Mouse (Mus musculus) regulatory T cell (primary cell): ENCODE results near the gene Idh1.
"Not testable (repeated sequence)": the region's sequence is repeated elsewhere in the genome, so short reads cannot be mapped to it uniquely, and the experiment has no call there.

Source experiments
- in situ Hi-C: fragments of 300-600 bp; cut with MboI, MseI; formaldehyde crosslinking; loops from one replicate; pipeline ENCODE4 v1.15.1; 2025; ENCODE audit warnings: high pct_unique_total_duplicates

Idh1 gene

GRCm38 (mm10) chr1:65186287-65187073, at the start of gene Idh1, which contains the start of gene Pikfyve:
Gene Idh1 (minus strand): TSS chr1:65186500.
Gene Pikfyve (plus strand): TSS chr1:65186683.
- in situ Hi-C loops = no loop called here

GRCm38 (mm10) chr1:65230566-65230965, 44.3 kb upstream of the Idh1 start:
- in situ Hi-C loops = no loop called here

- in situ Hi-C loops = not testable (repeated sequence)
Observed at GRCm38 (mm10) chr1:65229768-65230167, 43.5 kb upstream of the Idh1 start.

- in situ Hi-C loops = no loop called here
Observed at GRCm38 (mm10) chr1:65227681-65228080, 41.4 kb upstream of the Idh1 start.

- in situ Hi-C loops = no loop called here
Observed at GRCm38 (mm10) chr1:65223654-65224053, 37.4 kb upstream of the Idh1 start.

- in situ Hi-C loops = no loop called here
Observed at GRCm38 (mm10) chr1:65217972-65218371, 31.7 kb upstream of the Idh1 start.

- in situ Hi-C loops = no loop called here
Observed at GRCm38 (mm10) chr1:65217567-65217966, 31.3 kb upstream of the Idh1 start.

GRCm38 (mm10) chr1:65213214-65213613, 26.9 kb upstream of the Idh1 start:
- in situ Hi-C loops = no loop called here

- in situ Hi-C loops = no loop called here
Observed at GRCm38 (mm10) chr1:65204299-65204698, 18.0 kb upstream of the Idh1 start.

- in situ Hi-C loops = no loop called here
Observed at GRCm38 (mm10) chr1:65198861-65199260, 12.6 kb upstream of the Idh1 start.

- in situ Hi-C loops = no loop called here
Observed at GRCm38 (mm10) chr1:65198425-65198824, 12.1 kb upstream of the Idh1 start.

- in situ Hi-C loops = no loop called here
Observed at GRCm38 (mm10) chr1:65193226-65193625, 6.9 kb upstream of the Idh1 start.

GRCm38 (mm10) chr1:65190172-65190571, 3.9 kb upstream of the Idh1 start:
- in situ Hi-C loops = no loop called here

GRCm38 (mm10) chr1:65187074-65187430, 752 bp upstream of the Idh1 start:
- in situ Hi-C loops = no loop called here

GRCm38 (mm10) chr1:65185524-65186205, 635 bp downstream of the Idh1 start:
- in situ Hi-C loops = no loop called here

- in situ Hi-C loops = no loop called here
Observed at GRCm38 (mm10) chr1:65185011-65185410, 1.3 kb downstream of the Idh1 start.

- in situ Hi-C loops = no loop called here
Observed at GRCm38 (mm10) chr1:65183994-65184393, 2.3 kb downstream of the Idh1 start.

- in situ Hi-C loops = no loop called here
Observed at GRCm38 (mm10) chr1:65181459-65181858, 4.8 kb downstream of the Idh1 start.

GRCm38 (mm10) chr1:65179634-65180249, 6.6 kb downstream of the Idh1 start:
- in situ Hi-C loops = no loop called here

- in situ Hi-C loops = no loop called here
Observed at GRCm38 (mm10) chr1:65178902-65179432, 7.3 kb downstream of the Idh1 start.

GRCm38 (mm10) chr1:65178126-65178901, 8.0 kb downstream of the Idh1 start:
- in situ Hi-C loops = no loop called here

- in situ Hi-C loops = no loop called here
Observed at GRCm38 (mm10) chr1:65177452-65177851, 8.8 kb downstream of the Idh1 start.
